Mouse (Mus musculus) spleen, postnatal 4 days (tissue): ENCODE data around the gene Ncapd2.

Experiments
- DNase-seq, 2 experiments: peaks; one replicate each; pipeline ENCODE4 v3.0.0; 2022; ENCODE audit warnings: low spot score in 2 of 2

Gene Ncapd2

DNA sequence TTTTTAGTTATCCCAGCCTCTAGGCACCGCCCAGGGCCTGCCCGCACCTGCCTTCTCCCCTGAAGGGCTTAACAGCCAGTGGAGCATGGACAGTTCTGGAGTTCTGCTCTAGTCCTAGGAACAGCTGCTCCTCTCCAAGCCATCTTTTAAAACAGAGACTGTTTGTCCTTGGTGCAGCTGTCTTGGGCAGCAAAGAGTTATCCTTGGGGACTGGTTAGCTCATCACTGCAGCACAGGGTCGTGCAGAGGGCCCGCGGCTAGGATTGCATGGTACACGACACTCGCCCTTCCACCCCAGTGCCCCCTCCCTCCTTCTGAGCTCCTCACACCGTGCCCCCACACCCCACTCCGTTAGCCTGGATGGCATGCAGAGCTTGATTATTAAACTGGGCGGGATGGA is 44.2 kb downstream of the Ncapd2 start:
- no peak for DNase-seq

DNA sequence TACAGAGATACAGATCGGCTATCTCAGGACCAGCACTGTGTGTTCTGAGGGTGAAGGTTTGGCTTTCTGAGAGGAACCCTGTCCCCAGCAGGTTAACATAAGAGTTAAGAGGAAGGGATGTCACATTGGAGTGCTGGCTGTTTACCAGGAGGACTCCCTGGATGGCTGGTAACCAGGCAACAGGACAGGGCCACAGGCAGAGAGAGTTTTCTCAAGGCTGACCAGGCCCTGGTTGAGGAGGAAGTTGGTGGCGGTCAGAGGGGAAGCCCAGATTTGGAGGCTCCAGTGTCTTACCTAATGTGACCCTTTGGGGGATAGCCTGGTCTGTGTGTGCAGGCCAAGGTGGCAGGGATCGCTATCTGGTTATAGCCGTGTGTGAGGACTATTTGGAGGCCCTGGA is 44.7 kb downstream of the Ncapd2 start:
- DNase-seq: no peak

DNA sequence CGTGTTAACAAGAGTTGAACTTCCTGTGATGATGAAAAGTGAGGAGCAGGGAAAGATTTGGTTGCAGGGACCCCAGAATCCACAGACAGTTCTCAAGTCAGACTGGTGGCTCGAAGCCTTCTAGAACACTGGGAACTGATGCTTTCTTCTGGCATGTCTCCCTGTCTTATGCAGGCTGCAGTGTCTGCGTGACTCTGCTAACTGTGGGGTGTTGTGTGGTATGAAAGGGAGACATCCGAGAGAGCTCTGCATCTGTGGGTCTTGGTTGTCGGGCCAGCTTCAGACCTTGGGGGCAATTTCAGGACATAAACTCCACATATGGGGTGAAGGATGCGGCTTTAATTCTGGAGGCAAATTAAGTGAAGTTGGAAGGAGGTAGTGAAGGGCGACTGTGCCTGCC is 45.4 kb downstream of the Ncapd2 start:
- no peak for DNase-seq

DNA sequence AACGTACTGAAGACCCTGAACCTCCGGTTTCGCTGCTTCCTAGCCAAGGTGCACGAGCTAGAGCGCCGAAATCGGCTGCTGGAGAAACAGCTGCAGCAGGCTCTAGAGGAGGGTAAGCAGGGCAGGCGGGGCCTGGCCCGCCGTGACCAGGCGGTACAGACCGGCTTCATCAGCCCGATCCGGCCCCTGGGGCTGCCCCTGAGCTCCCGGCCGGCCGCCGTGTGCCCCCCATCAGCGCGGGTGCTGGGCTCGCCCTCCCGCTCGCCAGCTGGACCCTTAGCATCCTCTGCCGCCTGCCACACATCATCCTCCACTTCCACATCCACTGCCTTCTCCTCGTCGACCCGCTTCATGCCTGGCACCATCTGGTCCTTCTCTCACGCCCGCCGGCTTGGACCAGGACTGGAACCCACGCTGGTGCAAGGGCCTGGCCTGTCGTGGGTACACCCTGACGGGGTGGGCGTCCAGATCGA is 46.0 kb downstream of the Ncapd2 start:
- DNase-seq: peak in 1 of 2 experiments; percentile 77

DNA sequence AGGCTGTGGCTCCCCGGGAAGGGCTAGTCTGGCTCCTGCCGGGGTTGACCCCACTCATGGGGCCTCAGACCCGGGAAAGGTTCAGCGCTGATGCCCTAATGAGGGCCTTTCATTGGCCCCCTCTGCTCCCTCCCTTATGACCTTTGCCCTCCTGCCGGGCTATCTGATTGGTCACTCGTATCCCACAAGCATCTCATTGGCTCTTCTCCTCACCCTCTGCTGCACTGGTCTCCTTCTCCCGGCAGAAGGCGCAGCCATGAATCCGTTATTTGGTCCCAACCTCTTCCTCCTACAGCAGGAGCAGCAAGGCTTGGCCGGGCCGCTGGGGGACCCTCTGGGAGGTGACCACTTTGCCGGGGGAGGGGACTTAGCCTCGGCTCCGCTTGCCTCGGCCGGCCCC is 46.5 kb downstream of the Ncapd2 start, which contains the start of gene Iffo1:
Gene Iffo1, plus strand, starts transcription at position 241 of the 400 bp plus-strand sequence.
- peak; percentile 83 to 88 for DNase-seq

DNA sequence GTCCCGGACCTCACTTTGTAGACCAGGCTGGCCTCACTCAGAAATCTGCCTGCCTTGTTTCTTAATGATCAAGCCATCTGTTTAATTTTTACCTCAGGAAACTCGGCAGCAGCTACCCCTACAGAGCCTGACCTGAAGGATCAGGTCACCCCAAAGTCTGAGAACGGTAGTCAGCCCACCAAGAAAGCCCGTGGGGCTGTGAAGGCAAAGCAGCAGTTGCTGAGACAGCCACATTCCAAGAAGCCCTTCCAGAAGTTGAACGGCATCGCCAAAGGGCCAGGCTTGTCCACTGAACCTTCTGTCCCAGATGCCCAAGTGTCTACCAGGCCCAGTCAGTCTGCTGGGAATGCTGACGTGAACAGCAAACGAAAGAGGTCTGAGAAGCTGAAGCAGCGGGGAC is 47.6 kb downstream of the Ncapd2 start:
- DNase-seq: no peak

DNA sequence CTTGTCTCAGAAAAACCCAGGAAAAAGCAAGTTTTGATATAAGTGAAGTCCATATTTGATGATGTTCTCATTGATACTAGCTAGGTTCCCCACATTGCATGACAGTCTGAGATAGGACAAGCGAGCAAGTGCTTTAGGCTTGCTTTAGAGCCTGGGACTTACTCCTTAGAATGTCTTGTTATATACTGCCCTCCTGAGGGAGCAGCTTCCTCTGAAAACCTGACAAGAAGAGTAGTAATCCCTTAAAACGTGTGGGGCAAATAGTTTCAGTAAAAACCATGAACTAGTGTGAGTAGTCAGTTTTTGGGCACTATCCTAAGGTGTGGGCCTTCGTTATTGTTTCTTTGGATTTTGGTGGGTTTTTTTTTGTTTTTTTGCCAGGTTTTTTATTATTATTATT is 48.4 kb downstream of the Ncapd2 start:
- DNase-seq: no peak

DNA sequence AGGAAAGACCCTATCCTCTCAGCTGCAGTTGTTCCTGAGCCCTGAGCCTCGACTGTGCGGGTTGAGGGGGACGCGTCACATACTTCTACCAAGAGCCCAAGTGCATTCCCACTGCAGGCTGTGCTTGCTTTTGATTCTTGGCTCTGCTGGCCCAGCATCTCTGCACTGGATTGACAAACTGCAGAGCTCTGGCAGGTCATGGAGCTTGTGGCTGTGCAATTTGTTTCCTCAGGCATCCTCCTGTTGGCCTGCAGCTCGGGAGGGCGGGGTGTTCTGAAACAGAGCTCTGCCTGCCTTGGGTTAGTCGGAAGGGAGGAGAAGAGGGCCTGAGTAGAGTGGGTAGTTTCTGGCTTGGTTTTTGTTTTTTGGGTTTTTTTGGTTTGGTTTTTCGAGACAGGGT is 49.1 kb downstream of the Ncapd2 start:
- DNase-seq: no peak

DNA sequence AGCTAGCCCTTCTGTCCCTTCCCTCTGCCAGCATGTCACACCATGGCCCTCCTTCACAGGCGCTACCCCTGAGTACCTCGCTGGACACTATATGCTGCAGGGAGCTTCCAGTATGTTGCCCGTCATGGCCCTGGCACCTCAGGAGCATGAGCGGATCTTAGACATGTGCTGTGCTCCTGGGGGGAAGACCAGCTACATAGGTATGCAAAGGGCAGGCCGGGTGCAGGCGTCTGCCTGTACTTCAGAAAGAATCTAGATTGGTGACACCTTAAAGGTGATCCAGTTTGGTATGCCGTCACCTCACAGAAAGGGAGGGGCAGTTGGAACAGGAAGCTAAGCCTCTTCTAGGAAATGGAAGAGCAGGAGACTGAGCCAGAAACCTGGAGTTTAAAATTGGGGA is 51.8 kb downstream of the Ncapd2 start:
- DNase-seq: no peak

DNA sequence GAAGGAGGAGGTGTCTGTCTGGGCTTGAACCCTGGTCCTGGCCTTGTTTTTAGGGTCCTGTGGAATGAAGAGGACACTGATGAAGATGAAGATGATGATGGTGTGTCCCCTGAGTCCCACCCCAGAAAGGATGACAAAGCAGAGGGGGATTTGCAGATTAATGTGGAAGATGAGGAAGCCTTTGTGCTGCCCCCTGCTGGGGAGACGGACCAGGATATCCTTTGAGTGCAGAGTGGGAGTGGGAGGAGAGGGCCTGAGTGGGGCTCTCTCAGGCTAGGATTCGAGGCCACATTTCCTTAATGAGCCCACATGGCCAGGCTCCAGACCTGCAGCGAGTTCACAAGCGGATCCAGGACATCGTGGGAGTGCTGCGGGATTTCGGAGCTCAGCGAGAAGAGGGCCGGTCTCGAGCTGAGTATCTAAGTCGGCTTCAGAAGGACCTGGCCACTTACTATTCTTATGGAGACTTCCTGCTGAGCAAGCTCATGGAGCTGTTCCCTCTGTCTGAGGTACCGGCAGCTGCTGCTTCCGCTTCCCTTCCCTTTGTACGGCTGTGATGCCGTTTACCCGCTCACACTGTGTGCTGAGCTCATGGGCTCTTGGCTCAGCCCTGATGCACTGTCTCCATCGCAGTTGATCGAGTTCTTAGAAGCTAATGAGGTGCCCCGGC is 54.4 kb downstream of the Ncapd2 start:
- peak in 1 of 2 experiments; percentile 77 for DNase-seq

DNA sequence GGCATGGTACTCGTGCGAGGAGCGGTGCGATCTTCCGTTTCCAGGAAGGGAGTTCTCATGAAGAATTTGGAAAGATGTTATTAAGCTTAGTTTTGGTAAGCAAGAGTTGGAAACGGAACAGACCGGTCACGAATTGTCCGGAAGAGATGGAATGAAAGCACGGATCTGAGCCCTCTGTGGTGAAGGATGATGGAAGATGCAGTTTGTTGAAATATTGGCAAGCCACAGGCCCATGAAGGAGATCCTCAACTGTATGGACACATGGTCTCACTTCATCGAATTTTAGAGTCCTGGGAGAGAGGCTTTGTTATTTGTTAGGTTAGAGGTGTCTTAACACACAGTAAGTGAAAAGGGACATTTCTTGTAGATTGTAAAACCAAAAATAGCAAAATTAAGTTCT is 59.0 kb downstream of the Ncapd2 start:
- no peak for DNase-seq

DNA sequence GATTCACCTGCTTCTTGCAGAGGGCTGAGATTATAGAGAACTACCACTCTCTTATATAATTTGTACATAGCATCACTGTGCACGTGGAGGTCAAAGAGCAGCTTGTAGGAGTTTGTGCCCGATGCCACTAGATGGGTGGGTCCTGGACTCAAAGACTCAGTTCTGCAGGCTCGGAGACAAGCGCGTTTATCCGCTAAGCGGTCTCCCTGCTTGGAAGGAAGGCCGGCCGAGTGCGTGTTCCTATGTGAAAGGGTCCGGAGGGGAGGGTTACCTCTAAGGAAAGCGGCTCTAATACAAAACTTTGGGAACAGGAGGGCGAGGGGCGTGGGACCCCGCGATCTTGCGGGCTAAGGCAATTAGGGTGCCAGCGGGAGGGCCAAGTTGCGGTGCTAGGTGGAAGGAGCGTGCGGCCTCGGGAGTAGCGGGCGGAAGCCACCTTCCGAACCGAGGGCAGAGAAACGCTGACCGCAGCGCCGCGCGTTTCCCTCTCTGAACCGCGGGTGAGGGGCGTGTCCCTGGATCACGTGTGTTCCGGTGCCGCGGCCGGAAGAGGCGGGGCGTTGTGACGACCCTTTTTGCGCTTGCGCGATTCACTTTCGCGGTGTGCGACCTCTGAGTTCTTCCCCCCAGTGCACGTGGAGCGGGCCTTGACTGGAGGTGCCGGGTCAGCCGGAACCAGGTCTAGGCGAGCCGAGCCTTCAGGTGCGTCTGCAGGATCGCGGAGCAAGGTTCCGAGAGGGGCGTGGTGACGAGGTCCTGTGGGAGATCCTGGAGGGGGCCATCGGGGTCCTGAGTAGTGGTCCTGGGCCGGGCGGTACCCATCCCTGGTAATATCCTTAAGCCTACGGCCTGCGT is 60.0 kb downstream of the Ncapd2 start, which contains the start of gene Nop2:
Gene Nop2, plus strand, starts transcription at position 608 of the 855 bp plus-strand sequence.
- DNase-seq: peak; percentile 88 to 93

DNA sequence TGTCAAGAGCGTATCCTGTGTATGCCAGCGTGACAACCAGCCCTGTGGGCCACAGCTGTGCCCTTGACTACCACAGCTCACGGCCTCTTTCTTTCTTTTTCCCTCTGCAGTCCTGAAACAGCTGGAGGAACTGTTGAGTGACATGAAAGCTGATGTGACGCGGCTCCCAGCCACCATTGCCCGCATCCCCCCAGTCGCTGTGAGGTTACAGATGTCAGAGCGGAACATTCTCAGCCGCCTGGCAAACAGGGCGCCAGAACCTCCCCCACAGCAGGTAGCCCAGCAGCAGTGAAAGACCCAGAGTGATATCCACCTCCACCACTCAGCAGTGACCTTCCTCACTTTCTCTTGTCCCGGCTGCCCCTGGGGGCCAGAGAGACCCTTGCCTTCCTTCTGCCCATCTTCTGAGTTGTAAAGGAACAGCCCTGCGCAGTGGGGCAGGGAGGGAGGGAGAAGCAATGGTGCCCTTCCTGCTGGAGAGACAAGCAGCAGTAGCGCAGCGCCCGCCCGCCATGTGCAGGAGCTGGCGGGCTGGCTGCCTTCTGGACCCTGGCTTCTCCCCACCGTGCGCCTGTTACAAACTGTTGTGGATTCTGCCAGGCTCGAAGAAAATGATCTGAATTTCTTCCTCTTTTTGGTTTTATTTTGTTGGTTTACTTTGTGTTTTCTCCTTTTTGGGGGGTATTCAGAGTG is 61.6 kb downstream of the Ncapd2 start:
- DNase-seq: no peak

DNA sequence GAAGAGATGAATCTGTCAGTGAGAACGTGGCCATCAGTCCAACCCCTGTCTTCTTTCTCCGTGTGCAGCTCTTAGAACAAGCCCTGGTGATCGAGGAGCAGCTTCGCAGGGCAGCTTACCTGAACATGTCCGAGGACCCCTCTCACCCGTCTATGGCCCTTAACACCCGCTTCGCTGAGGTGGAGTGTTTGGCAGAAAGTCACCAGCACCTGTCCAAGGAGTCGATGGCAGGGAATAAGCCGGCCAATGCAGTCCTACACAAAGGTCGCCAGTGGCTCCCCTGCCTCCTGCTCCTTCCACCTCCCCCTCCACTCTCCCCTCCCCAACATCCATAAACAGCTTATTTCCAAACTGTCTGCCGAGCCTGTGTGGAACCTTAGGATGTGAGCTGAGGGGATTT is 62.8 kb downstream of the Ncapd2 start:
- DNase-seq: no peak

DNA sequence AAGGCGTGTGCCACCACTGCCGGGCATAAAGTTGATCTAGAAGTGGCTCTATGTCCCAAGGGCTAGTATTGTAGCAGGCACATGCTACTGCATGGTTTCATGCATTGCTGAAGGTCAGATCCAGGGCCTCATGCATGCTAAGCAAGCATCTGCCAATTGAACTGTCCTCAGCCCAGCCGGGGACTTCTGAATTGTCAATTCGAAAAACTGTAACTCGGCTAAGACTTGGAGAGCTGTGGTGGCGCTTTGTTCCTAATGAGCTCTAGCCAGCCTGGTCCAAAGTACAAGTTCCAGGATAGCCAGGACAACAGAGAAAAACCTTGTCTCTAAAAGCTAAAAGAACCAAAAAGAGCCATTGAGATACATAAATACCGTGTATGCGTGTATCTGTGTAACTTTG is 72.1 kb downstream of the Ncapd2 start:
- DNase-seq: no peak
